Mouse (Mus musculus): ENCODE data around the gene Celsr2. TPM values are rescaled to one million over a fixed set of nuclear protein-coding genes. Genes with fewer than 3 reads are reported as not detected.

Gene Celsr2
- polyA plus RNA-seq, 1 experiment from 2014 or later: 75.2 TPM

DNA sequence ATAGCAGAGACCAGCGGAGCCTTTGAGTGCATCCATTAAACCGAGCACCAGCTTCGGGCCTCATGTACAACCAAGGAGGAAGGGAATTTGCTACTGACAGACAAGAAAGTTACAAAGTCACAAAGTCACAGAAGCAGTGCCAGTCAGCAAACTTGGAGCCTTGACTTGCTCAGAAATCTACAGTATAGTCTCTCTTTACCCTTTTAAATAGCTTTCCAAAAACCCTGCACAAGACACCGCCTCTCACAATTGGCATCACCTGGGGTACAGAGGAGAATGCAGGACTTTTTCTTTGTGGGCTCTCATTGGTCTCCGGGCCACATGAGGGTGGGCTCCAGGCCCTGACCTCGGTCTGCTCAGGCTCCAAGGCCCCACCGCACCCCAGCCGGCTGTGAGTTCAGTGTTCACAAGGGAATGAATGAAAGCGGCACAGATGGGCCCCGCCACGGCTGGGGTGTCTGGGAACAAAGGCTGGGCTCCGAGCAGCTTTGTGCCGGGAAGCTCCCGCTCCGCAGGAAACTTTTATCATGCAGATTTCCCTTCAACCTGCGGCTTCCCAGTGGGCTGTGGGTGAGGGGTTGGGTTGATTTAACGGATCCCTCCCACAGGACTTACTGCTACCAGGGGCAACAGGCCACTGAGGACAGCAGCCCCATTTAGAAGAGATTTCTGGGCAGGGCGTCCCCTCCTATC, 18.0 kb upstream of the Celsr2 start:
- Histone ChIP-seq H3K9ac (no peak overlapping the region), H3K4me2 (replicated peaks) (peak overlapping the region; percentile 0; the same call in 1 of the 2 replicates), H3K27ac (peak overlapping the region; percentile 87), H3K4me3 (no peak overlapping the region), H3K27me3 (no peaks in the 10 kb centered on the region), H3K9me3 (replicated peaks) (no peaks in the 10 kb centered on the region), H3K36me3 (peaks cover 50% of the 10 kb centered on the region), H3K4me1 (peaks cover 56% of the 10 kb centered on the region)
- ATAC-seq (ENCODE audit: low FRiP score): peak; percentile 94
- WGBS: 18% methylated on average over 18 of the region's 18 CpGs

DNA sequence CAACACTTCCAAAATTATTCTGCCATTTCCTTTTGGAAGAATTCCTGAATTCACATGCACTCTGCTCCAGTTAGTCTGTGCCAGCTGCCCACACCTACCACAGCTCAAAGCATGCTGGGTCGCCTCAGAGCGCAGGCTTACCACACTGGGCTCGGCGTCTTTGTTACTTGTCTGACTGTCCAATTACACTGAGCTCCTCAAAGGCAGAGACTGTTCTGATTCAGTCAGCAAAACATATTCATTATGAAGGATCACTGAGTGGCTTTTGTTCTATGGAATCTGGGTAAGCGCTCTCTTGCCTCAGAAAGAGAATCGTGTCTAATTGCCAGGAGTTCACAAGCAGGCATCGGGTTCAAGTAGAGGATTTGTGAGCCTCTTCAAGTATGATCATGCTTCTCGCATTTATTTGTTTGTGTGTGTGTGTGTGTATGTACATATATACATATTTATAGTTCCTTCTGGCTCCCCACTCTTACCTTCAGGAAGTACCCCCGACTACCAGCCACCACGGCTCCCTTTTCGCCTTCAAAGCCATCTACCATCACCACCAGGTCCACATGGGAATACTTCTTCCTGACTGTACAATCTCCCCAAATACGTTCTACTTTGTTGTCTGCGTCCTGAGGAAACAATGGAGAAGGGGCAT, 17.3 kb upstream of the Celsr2 start:
- Histone ChIP-seq H3K36me3 (peaks cover 55% of the 10 kb centered on the region), H3K9ac (no peak overlapping the region), H3K4me3 (no peak overlapping the region), H3K27ac (peak overlapping the region; percentile 87), H3K9me3 (replicated peaks) (no peaks in the 10 kb centered on the region), H3K4me1 (peaks cover 56% of the 10 kb centered on the region), H3K27me3 (no peaks in the 10 kb centered on the region), H3K4me2 (replicated peaks) (0 out of 2 replicates have a peak overlapping the region, but pooled peaks have one; percentile 0)
- peak; percentile 42; the same call in 1 of the 2 replicates for ATAC-seq (ENCODE audit: low FRiP score)
- 34% methylated on average over 13 of the region's 13 CpGs for WGBS

DNA sequence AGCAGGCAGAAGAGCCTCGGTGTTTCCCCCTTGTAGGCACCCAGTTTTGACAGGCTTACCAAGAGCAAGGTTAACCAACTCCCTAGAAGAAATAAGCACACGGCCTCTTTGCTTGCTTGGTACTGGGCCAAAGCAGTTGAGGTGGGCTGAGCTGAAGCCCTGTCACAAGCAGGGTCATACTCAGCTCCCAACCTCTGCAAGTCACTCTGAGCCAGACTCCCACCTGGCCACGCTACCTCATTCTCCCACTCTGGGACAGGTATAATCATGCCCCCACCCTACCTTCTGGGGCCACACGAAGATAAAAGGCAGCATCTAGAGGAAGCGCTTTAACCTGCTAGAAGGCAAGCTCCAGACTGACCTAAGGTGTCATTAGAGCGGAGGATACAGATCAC, 10.3 kb upstream of the Celsr2 start:
- Histone ChIP-seq H3K9me3 (replicated peaks) (no peaks in the 10 kb centered on the region), H3K27ac (peak overlapping the region; percentile 83), H3K4me3 (no peak overlapping the region), H3K9ac (no peak overlapping the region), H3K27me3 (no peaks in the 10 kb centered on the region), H3K4me1 (peaks cover 53% of the 10 kb centered on the region), H3K36me3 (peaks cover 49% of the 10 kb centered on the region), H3K4me2 (replicated peaks) (no peak overlapping the region)
- WGBS: 65% methylated on average over 6 of the region's 6 CpGs
- ATAC-seq (ENCODE audit: low FRiP score): no peak; the same call in 1 of the 2 replicates

DNA sequence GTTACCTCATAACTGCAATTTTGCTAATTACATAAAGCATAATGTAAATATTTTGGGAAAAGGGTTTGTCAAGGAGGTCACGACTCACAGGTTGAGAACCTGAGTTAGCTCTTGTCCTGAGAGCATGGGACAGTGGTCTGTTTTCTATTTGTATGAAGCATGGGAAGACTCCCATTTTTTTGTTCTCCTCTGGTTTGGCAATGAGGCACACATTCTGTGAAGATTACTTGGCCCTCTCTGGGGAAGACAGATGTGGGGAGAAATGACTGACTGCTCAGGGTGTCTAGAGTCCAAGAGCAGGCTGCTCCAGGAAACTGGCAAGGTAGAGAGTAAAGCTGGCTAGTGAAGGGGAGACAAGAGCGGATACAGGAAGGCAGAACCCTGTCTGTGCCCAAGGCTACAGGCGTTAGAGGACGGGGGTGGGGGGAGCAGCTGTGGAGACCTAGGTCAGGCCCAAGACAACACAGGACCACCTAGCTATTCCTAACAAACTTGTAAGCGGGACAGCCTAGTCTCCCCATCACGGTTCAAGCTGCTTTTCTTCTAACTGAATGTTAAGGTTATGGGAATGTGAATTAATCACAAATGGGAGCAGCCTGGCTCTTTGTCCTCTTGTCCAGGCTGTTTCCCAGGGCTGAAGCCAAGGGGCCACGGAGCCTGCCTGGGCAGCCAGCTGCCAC, 9.7 kb upstream of the Celsr2 start:
- peak; percentile 26; the same call in 1 of the 2 replicates for ATAC-seq (ENCODE audit: low FRiP score)
- H3K4me2 ChIP-seq (replicated peaks): no peak overlapping the region
- no peak overlapping the region for H3K9ac ChIP-seq
- peaks cover 46% of the 10 kb centered on the region for H3K36me3 ChIP-seq
- peaks cover 53% of the 10 kb centered on the region for H3K4me1 ChIP-seq
- H3K27ac ChIP-seq: peak overlapping the region; percentile 83
- H3K27me3 ChIP-seq: no peaks in the 10 kb centered on the region
- WGBS: 43% methylated on average over 7 of the region's 7 CpGs
- H3K4me3 ChIP-seq: no peak overlapping the region
- no peaks in the 10 kb centered on the region for H3K9me3 ChIP-seq (replicated peaks)

DNA sequence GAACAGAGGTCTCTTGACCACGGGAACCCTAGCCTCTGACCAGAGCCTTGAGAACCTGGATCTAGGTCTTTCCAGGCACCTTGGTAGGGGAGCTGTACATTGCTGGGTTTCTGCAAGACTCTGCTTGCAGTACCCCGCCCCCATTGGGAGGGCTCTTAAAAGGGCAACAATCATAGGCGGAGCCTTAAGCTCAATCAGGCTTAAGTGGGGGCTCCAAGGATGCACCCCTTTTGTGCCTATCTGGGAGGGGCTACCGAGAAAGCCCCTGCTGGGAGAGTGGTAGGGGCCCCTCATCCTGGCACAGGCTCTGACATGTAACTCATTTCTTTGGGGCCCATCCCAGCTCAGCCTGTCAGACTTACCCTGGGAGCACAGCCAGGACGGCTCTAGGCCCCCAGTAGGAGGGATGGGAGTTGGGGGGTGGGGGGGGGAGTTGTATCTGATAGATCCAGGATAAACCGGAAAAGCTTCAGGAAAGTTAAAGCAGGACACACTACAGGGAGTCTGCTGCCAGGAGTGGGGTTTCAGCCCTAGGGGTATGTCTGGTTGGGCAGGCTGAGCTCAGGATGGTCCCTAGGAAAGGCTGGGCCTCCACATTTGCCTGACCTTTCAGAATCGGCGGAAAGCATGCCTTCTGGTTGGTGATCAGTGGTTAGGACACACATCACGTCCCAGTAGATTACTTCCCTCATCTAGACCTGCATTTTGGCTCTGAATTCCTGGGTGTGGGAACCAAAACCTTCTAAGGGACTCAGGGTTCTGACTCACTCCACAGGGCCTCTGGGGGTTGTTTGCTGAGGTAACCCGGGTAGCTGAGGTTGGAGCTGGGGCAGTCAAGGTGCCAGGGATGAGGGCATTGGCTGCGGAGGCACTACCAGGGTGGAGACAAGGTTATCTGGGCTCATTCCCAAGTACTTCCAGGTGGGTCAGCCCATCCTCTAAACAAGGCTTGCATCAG, 8.8 kb upstream of the Celsr2 start:
- Histone ChIP-seq H3K4me2 (replicated peaks) (peak overlapping the region; percentile 50), H3K27ac (peak overlapping the region; percentile 83), H3K36me3 (peaks cover 38% of the 10 kb centered on the region), H3K9ac (peak overlapping the region; percentile 56), H3K27me3 (no peaks in the 10 kb centered on the region), H3K4me1 (peaks cover 53% of the 10 kb centered on the region), H3K9me3 (replicated peaks) (no peaks in the 10 kb centered on the region), H3K4me3 (peak overlapping the region; percentile 10)
- ATAC-seq (ENCODE audit: low FRiP score): peak; percentile 72
- 21% methylated on average over 11 of the region's 11 CpGs for WGBS

DNA sequence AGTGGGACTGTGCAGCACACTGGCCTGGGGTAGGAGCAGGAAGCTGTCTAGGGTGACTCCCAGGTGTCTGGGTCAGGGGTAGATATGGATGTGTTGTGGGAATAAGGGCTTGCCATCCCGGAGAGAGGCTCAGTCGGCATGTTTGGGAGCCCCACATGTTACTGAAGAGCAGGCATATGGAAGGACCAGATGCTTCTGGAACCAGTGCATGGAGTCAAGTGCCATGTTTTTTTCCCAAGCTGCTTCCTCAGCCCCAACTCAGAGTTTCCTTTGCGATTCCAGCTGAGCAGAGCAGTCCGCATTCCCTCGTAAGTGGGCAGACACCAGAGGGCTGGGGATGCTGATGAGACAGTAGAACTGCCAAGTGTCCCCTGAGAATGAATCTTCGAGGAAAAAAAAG, 7.7 kb upstream of the Celsr2 start:
- Histone ChIP-seq H3K4me3 (no peak overlapping the region), H3K27me3 (no peaks in the 10 kb centered on the region), H3K27ac (peak overlapping the region; percentile 83), H3K36me3 (peaks cover 27% of the 10 kb centered on the region), H3K4me1 (peaks cover 49% of the 10 kb centered on the region), H3K9ac (peak overlapping the region; percentile 56; the same call in 1 of the 2 replicates), H3K4me2 (replicated peaks) (peak overlapping the region; percentile 50; the same call in 1 of the 2 replicates), H3K9me3 (replicated peaks) (no peaks in the 10 kb centered on the region)
- ATAC-seq (ENCODE audit: low FRiP score): no peak
- WGBS: 30% methylated on average over 6 of the region's 6 CpGs

DNA sequence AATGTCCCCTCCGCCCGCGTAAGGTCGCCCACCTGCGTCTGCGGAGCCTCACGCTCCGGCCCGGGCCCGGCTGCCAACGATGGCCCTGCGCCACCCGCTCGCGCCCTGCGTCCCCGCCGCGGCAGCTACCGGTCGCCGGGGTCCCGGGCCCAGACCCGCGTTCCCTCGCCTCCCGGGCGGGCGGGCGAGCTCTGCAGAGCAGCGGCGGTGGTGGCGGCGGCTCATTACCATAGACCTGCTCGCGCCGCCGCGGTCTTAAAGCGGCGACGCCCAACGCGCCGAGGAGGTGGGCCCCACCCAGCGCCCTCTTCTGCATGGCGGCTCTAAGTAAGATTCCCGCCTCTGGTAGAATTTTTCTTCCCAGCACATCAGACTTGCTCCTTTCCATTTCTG, 475 bp upstream of the Celsr2 start:
- H3K4me1 ChIP-seq: peaks cover 42% of the 10 kb centered on the region
- under 1% methylated on average over 42 of the region's 48 CpGs for WGBS
- ATAC-seq (ENCODE audit: low FRiP score): peak; percentile 73

DNA sequence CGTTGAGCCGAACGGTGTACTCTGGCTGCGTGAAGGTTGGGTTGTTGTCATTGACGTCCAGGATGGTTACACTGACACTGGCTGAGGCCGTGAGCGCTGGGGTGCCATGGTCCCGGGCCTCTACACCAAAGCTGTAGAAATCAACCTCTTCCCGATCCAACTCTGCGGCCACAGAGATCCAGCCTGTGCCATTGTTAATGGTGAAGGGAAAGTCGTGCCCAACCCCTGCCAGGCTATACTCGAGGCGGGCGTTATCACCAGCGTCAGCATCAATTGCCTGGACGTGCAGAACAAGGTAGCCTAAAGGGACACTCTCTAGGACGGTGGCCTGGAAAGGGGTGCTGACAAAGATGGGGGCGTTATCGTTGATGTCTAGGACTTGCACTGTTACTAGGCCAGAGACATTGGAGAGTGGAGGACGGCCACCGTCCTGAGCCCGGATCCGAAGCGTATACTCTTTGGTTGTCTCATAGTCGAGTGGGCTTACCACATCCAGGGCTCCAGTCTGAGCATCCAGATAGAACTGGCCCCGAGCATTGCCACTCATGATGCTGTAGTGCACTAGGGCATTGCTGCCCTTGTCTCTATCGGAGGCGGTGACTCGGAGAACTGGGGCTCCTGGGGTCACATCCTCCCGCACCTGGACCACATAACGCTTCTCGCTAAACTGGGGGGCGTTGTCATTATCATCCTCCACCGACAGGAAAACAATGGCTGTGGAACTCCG, 1.6 kb downstream of the Celsr2 start:
- no peak for ATAC-seq (ENCODE audit: low FRiP score)
- Histone ChIP-seq H3K4me2 (replicated peaks) (peak overlapping the region; percentile 85), H3K27me3 (peaks cover 9% of the 10 kb centered on the region), H3K4me3 (peak overlapping the region; percentile 87), H3K27ac (no peak overlapping the region), H3K4me1 (peaks cover 62% of the 10 kb centered on the region), H3K36me3 (peaks cover 43% of the 10 kb centered on the region), H3K9me3 (replicated peaks) (peaks cover 5% of the 10 kb centered on the region; the same call in 1 of the 2 replicates), H3K9ac (peak overlapping the region; percentile 24; the same call in 1 of the 2 replicates)
- 96% methylated on average over 35 of the region's 35 CpGs for WGBS

More for the DNA sequence above, 475 bp upstream of the Celsr2 start:
- Histone ChIP-seq H3K9me3 (replicated peaks) (peaks cover 5% of the 10 kb centered on the region; the same call in 1 of the 2 replicates), H3K36me3 (peaks cover 30% of the 10 kb centered on the region), H3K4me3 (peak overlapping the region; percentile 87), H3K4me2 (replicated peaks) (peak overlapping the region; percentile 85), H3K27ac (peak overlapping the region; percentile 90), H3K9ac (peak overlapping the region; percentile 98), H3K27me3 (peaks cover 9% of the 10 kb centered on the region)

DNA sequence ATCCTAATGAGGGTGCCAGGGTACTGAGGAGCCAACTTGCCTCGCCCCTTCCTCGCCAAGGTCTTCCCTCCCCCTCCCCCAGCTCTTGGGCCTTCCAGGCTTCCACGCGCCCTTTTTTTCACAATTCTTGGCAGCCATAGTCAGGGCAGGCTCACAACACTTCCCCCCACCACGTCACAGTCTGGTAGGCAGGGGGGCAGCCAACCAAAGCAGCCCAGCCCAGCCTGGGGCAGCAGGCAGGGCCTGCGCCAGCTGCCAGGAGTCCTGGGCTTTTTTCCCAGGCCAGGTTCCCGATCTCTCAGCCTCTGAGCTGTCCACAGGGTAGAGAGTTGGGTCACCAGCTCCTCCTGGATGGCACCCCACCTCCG, 3.6 kb downstream of the Celsr2 start:
- H3K9me3 ChIP-seq (replicated peaks): peaks cover 5% of the 10 kb centered on the region; the same call in 1 of the 2 replicates
- H3K4me2 ChIP-seq (replicated peaks): peak overlapping the region; percentile 70
- 19% methylated on average over 8 of the region's 8 CpGs for WGBS
- H3K27ac ChIP-seq: peak overlapping the region; percentile 99
- peaks cover 4% of the 10 kb centered on the region for H3K27me3 ChIP-seq
- peak; percentile 65 for ATAC-seq (ENCODE audit: low FRiP score)
- peak overlapping the region; percentile 77 for H3K9ac ChIP-seq
- peaks cover 58% of the 10 kb centered on the region for H3K36me3 ChIP-seq
- H3K4me3 ChIP-seq: peak overlapping the region; percentile 38
- peaks cover 78% of the 10 kb centered on the region for H3K4me1 ChIP-seq

DNA sequence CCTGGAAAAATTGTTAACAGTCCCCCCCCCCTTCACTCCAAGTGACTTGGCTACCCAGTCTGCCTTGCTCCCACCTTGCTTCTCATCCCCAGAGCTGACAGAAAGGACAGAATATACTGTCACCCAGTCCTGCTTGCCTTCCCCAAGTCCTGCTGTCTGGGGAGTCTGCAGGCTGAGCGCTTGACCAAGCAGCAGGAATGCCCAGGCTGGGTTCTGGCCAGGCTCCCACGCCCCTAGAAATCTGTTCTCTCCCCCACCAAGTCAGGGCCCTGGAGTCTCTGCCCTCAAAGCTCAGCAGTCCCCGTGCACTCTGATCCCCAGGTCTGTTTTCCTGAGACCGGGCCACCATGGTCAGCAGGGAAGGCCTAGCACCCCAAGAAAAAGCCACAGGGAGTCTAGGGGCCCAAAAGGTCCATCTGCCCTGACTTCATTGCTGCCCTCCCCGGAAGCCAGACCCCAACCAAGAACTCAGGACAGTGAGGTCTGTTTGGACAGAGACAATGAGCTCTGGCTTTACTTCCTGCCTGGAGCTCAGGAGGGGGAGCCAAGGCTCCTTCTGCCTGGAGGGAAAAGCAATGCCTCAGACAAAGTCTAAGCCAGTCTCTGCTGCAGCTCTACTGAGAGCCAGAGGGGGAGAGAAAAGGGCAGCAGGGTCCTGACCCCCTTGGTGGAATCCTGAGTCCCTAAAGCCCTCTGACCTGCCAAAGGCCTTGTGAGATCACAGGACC, 4.2 kb downstream of the Celsr2 start:
- H3K27me3 ChIP-seq: no peaks in the 10 kb centered on the region
- peaks cover 63% of the 10 kb centered on the region for H3K36me3 ChIP-seq
- H3K4me1 ChIP-seq: peaks cover 84% of the 10 kb centered on the region
- peak overlapping the region; percentile 99 for H3K27ac ChIP-seq
- ATAC-seq (ENCODE audit: low FRiP score): peak; percentile 17
- H3K4me3 ChIP-seq: peak overlapping the region; percentile 38
- peak overlapping the region; percentile 70 for H3K4me2 ChIP-seq (replicated peaks)
- H3K9me3 ChIP-seq (replicated peaks): peaks cover 5% of the 10 kb centered on the region; the same call in 1 of the 2 replicates
- peak overlapping the region; percentile 77 for H3K9ac ChIP-seq
- 14% methylated on average over 5 of the region's 5 CpGs for WGBS

All from hindbrain, embryonic 12.5 days (tissue).